Mouse (Mus musculus) MN1 (cell line): ENCODE measurements around the gene Ptprc.

Source experiments
- DNase-seq: peaks from one replicate; pipeline ENCODE4 v3.0.0-alpha.2; 2016; ENCODE audit warnings: low spot score

Ptprc gene

DNA sequence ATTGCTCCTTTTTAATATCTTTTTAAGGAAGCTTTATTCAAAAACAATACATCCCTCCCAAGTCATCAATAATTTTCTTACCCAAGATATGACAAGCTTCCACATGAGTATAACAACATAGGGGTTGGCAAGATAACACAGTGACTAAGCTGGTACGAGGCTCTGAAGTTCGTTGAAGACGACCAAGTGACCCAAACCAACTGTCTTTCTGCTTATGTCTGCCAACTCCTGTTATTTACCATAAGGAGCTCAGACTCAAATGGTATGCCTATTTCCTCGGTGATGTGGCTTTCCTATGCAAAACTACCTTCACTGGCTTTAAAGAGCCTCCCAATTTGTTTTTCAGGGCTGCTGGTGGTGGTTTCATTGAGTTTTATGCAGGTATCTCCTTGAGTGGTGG lies at the start of gene Ptprc:
Gene Ptprc (minus strand): TSS at position 215 of the 400 bp plus-strand sequence.
- no peak for DNase-seq

GRCm38 (mm10) chr1:138214736-138215458 lies 39.4 kb upstream of the Ptprc start:
- no peak for DNase-seq

GRCm38 (mm10) chr1:138210387-138211024 lies 35.0 kb upstream of the Ptprc start:
- no peak for DNase-seq

DNA sequence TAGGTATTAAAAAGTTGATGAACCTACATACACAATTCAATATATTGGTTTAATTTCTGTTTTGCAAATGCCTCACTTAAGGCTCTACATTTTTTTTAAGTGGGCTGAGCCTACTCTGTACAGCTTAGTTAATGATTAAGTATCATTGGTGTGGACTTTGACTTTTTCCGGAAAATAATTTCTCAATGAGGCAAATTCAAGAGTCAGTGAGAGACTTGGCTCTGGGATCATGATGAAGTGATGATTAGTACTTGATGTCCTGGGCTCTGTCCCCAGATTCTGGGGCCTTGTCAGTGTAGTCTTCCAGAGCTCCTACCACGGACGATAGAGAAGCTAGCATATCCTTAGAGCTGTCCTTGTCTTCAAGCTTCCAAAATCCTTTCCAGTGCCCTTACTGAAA lies 34.2 kb upstream of the Ptprc start:
- DNase-seq = no peak

- DNase-seq = no peak
These were observed 30.5 kb upstream of the Ptprc start for GRCm38 (mm10) chr1:138206041-138206440.

- DNase-seq = no peak
These were observed 16.4 kb upstream of the Ptprc start for GRCm38 (mm10) chr1:138191689-138192508.

GRCm38 (mm10) chr1:138188131-138188530 lies 12.6 kb upstream of the Ptprc start:
- DNase-seq = no peak

DNA sequence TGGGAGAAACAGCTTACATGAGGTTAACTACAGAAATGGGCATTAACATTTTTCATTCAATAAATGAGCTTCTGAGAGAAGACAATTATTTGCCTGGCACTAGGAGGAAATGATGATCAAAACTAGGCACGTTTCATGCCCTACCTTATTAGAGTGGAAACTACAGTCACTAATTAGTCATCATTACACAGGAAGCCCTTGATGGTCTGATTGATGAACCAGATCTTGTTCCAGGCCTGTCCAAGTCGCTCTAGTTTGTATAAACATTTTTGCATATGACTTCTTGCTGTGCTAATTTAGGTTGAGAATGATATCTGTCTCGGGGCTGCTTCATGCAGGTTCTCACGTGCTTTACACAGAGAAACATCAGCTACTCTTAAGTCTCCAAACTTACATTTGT lies 10.4 kb upstream of the Ptprc start:
- DNase-seq = no peak

DNA sequence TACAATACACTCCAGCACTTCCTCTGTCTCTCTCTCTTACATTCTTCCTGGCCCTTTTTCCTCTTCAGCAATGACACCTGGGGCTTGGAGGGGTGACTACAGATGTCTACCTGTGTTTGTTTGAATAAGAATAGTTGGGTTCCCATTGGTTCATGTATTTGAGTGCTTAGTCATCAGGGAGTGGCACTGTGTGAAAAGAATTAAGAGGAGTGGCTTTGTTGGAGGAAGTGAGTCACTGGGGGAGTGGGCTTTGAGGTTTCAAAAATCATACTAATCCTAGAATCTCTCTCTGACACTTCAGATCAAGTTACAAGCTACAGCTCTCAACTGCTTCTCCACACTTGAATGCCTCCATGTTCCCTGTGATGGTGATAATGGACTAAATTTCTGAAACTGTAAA lies 4.6 kb upstream of the Ptprc start:
- DNase-seq = no peak

DNA sequence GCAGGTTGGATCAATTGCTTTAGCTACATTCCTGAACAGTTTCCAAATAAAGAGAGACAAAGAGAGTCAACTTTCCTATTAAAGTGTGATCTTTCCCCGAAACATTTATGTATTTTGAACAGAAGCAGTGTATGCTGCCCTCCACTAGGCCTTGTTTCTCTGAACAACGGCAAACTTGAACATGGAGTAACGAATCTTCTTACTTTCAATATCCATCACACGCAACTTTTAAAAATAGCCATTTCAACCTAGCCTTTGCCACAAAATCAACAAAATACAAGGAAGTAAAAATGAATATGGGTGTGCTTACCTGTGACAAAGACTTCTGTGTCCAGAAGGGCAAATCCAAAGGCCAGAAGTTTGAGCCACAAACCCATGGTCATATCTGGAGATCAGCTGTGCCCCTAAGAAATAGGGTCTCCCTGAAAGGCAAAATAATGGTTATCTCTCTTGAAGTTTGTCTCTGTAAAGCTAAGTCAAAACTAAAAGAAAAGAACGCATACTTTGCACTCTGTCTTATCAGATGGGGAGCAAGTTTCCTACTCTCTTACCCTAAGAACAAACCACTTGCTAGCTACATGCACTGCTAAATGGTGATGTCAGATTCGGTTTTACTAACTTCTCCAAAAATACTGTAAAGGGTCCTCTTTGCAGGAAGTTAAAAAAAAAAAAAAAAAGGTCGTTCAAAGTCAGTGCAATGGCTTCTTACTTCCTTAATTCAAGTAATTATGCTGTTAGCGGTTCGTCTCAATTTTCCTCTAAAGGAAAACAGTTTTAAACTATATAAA lies 609 bp downstream of the Ptprc start:
- DNase-seq = no peak

GRCm38 (mm10) chr1:138174143-138174542 lies 1.4 kb downstream of the Ptprc start:
- no peak for DNase-seq

DNA sequence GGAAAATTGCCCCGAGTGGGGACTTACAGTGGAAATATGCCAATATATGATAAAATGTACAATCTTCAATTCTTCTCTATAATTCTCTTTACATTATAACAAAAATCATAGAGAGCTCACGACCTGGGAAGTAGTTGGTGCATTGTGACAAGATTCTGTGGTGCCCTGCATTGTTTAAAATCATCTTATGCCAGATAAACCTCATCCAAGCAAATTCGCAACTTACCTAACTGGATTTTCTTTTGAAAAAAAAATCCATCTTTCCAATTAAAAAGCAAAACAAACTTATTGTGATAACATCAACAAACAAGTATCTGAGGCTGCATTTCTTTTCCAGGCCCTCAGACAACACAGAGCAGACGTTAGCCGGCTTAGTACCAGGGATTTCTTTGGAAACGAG lies 1.8 kb downstream of the Ptprc start:
- DNase-seq = no peak

DNA sequence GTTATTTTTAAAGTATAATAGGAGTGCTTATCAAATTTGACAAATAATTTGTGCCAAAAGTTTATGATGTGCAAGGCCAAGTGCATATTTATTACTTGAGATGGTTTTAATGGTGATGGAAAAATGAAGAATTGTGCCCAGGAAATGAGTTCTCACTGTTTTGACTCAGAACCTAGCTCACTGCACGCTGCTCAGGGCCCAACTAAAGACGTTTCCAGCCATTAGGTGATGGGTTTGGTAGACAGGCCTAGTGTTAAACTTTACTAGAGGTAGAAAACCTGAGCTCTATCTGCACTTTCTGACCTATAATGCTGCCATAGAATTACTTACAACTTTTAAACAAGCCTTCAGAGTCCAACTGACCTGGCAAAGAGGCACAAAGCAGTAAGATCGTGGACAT lies 3.0 kb downstream of the Ptprc start:
- no peak for DNase-seq

DNA sequence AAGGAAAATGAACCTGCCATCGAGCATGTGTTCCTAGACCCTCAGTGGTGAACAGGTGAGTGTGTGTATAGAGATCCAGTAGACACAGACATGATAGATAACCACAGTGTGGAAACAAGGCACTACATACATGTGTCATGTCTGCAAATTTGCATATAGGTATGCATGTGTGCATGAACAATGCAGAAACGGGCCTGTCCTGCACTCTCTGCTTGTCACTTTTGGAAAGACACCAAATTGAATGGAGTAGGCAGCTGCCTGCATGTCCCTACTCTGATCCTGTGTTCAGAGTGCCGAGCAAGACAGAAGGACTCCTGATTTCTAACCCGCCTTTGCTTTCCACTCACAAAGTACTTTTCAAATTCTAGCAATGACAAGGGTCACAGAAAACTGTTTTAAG lies 3.4 kb downstream of the Ptprc start:
- no peak for DNase-seq

DNA sequence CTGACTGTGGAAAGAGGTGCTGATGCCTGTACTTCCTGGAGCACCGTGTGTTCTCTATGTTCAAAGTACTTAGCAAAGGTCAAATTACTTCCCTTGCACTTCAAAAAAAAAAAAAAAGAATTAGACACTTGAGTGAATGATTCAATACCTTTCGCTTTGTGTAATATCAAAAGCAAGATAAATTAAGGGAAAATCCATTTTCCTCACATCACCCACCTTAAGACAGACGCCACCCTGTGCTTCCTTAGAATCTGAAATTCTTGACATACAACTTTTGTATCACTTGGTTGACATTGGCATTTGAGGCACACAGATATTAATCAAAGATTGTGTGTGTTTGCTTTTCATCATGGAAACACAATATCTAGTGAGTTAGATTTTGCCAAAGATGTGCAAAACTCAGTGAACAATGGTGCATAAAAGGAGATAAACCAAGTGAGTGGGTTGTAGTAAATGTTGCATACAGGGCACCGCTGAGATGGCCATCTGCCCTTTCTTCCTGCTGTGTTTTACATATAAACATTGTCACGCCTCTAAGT lies 9.2 kb downstream of the Ptprc start:
- DNase-seq = no peak

DNA sequence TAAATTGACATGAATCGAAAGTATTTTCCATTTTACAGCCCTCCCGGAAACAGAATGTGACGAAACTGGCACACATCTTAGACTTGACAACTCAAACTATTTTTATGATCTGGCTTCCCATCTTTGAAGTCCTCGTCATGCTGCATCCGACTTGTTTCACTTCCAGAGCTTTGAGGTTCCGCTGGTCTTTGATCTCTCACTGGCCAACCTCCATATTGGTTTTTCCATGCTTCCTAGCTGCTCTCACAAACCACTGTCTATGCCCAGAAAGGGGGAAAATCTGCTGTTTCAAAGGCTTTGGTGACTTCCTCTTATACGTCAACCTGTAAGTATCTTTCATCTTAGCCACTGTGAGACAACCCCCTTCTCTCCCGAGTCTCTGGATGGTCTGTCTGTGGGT lies 12.9 kb downstream of the Ptprc start:
- DNase-seq = no peak

DNA sequence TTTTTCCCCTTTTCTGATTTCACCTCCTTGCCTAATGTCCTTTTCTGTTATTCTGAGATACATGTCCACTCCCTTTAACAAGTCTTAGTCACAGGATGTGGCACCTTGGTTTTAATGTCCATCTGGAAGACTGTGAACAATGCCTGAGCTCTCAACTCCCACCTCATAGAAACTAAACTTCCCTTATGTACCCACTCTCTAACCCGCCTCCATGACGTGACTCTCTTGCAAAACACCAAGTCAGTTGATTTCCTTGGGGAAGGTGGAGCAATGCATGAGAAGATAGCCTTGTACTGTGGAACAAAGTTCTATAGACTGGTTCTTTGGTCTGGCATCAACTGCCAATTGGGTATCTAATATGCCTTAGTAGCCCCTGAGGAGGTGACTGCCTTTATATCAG lies 16.6 kb downstream of the Ptprc start:
- DNase-seq = no peak

- DNase-seq = no peak
These were observed 17.3 kb downstream of the Ptprc start for GRCm38 (mm10) chr1:138158236-138158635.

DNA sequence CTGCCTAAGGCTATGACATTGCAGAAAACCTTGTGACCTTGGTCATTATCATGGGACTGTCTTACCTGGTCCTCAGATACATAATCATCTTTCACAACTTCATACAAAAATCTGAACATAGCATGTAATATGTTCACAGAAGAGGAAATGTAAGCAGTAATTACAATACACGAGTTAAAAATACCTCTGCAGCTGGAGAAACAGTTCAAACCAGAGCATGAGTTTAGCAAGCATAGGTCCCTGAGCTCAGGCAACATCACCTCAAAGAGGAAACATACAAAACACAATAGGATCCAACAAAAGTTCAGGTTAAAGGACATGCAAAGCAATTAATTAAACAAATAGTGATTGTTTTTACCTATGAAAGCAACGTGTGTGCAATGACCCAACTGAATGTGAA lies 17.8 kb downstream of the Ptprc start:
- no peak for DNase-seq

DNA sequence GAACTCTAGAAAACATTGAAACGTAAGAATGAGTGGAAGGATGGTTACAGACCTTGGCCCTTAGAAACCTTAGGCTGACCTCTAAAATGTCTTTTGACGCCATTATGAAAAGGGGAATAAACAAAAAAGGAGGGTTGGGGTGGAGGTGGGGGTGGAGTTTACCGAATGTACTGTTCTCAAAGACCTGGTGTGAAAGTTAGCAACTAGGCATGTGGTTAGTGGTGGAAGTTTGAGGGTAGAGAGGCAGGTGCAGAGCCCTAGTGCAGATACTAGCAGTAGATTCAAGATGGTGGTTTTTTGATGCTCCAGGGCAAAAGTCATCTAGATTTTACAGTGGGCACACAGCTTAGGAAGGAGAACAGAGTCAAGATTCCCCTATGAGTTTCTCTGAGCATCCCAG lies 18.5 kb downstream of the Ptprc start:
- no peak for DNase-seq

- no peak for DNase-seq
These were observed 21.2 kb downstream of the Ptprc start for GRCm38 (mm10) chr1:138154185-138154785.

DNA sequence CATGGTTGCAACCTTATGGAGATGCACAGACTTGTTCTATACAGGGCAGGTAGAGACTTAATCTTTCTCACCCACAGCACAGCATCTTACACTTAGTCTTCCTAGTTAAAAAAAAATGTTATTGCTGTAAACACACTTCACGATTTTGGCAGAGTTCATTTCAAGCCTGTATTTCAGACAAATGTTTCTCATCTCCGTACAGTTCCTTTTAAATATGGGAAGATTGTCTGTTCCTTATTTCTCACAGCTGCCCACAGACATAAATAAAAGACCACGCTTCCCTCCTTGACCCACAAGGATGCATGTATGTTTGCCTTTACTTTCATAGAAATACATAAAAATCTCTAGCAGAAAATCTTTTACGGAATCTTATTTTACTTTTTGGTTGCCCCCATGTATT lies 22.4 kb downstream of the Ptprc start:
- no peak for DNase-seq
